Mouse (Mus musculus) testis, adult 2 months (tissue): ENCODE data around the gene Gucy1b1.

Source experiments
- CTCF ChIP-seq: fragments of 200-500 bp; IDR thresholded peaks from 2 replicates; pipeline ENCODE4 v1.5.1; 2012; ENCODE audit warnings: low read depth, mild to moderate bottlenecking, inconsistent platforms, low read length, moderate library complexity; ENCODE audit not compliant: control insufficient read depth, insufficient read depth, insufficient replicate concordance
- POLR2A ChIP-seq: fragments of 200-500 bp; IDR thresholded peaks from 2 replicates; pipeline ENCODE4 v1.6.1; 2012; ENCODE audit warnings: low read depth, mild to moderate bottlenecking, inconsistent platforms, low read length, moderate library complexity; ENCODE audit not compliant: control insufficient read depth

DNA sequence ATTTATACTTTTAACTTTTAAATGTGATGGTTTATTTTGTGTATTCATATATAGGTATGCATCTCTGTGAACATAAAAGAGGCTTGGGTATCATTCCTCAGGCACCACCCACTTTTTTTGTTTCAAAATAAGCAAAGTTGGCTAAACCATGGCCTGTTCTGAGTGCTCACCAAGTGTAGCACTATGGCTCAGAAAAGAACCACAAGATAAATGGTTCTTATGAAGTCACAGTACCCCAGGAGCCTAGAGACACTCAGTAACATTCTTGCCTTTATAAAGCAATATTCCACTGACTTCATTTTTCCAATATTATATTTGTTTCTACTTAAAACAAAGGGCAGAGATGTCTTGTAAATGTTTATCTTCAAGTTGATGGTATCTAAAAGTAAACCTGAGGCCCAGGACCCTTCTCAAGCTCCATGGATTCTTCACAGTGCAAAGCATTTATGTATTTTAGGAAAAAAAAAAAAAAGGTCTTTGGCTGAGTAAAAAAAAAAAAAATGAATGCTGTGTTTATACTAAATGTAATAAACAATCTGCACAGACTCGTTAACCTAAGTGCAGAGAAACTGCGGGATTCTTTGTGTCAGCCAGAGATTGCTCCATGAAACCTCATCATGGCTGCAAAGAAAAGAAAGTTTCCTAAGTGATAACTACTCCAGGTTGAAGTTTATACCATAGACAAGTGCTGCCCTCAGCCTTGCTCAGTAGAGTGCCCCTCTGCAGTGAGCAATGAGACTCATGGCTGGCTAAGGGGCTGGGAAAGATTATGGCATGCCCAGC lies 38.0 kb downstream of the Gucy1b1 start:
- TF ChIP-seq POLR2A, result no peak
- no peak for TF ChIP-seq CTCF
